Mouse (Mus musculus) fat pad, adult 2 months (tissue): ENCODE results near the gene Cnnm1.

Source experiments
- DNase-seq: peaks from one replicate; pipeline ENCODE4 v3.0.0-alpha.2; 2011; ENCODE audit warnings: low read depth, low spot score; ENCODE audit errors: extremely low read depth

Cnnm1 gene

DNA sequence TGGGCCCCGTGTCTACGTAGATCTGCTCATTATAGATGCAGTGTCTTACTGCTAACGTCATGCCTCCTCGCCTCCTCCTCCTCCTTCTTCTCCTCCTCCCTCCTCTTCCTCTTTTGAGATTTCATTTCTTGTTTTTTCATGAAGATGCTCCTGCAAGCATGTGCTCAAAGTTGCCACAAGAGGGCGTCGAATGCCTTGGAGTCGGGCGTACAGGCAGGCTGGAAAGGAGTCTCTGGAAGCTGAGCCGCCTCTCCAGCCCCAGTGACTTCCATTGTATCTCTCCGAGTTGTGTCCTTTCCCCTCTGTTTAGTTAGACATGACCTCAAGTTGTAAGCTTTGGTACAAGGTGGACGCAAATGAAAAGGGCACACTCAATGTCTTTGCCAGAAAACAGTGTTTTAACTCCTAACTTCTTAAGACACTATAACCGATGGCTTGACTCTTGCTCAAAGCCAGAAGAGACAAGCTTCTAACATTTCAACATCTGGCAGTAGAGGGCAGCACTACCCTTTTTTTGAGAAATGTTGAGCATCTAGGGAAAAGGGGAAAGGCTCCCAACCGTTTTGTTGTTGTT, 90.0 kb downstream of the Cnnm1 start:
- DNase-seq, result no peak

- DNase-seq, result no peak
Observed at GRCm38 (mm10) chr19:43530921-43531320, 90.7 kb downstream of the Cnnm1 start.

DNA sequence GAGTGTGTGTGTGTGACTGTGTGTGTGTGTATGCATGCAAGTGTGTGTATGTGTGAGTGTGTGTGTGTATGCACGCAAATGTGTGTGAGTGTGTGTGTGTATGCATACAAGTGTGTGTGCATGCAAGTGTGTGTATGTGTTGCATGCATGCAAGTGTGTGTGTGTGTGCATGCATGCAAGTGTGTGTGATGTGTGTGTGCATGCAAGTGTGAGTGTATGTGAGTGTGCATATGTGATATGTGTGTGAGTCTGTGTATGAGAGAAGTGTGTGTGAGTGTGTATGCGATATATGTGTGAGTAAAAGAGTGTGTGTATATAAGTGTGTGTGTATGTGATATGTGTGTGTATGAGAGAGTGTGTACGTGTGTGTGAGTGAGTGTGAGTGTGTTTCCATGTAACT, 95.1 kb downstream of the Cnnm1 start:
- no peak for DNase-seq

DNA sequence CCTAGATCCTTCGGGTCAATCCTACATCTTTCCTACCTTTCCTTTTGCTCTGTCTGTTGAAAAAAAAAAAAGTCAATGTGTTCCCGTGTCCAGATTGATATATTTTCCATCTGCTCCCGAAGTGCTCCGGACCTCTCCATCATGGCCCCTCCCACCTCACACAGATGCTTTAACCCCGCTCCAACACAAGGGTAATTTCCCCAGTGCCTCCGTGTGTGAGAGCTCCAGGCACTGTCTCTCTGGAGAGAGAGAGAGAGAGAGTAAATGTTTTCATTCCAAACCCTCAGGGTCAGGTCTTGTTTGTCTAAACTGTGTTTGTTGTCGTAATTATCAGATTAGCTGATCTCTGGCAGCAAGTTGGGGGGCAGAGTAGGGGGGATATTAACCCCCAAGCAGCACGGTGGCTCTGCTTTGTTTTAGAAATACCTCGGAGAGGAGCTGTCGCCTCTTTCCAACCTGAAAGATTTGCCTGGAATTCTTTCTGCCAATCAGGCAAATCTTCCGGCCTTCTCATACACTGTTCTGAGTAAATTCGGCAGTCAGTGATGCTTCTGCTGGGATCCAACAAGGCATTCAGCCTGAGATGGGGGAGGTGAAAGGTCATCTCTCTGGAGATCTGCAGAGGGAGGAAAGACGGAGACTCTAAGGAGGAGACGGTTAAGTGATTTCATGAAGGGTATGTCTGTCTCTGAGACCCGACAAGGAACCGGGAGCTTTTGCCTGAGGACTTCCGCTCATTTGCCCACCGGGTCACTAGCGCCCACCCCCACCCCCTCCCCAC, 106.3 kb downstream of the Cnnm1 start:
- DNase-seq, result no peak
